Mouse (Mus musculus) naive thymus-derived CD4-positive, alpha-beta T cell, adult 2 months (primary cell): ENCODE results near the gene Rcc1.

Experiments
- DNase-seq: peaks from one replicate; pipeline ENCODE4 v3.0.0-alpha.2; 2011; ENCODE audit warnings: low read depth

The Rcc1 gene

GRCm38 (mm10) chr4:132353481-132353885 lies at the start of gene Rcc1:
TSS of gene Rcc1 (minus strand) at chr4:132353605.
- peak; percentile 97 for DNase-seq

DNA sequence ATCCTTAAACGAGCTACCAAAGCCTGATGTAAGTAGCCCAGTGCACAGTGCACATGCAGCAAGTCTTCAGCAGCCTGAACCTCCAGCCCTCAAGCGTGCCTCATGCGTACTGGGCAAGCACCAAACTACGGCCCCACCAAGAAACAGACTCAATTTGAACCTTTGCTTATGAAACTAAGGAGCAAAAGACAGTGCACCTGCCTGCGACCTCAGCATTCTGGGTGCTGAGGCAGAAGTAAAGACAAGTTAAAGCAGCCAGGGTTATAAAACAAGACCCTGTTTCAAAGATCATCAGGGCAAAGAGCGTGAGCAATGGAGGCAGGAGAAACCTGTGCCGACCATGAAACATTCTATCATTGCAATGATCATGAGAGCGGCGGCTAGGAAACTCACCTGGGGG lies 47.6 kb upstream of the Rcc1 start:
- no peak for DNase-seq

DNA sequence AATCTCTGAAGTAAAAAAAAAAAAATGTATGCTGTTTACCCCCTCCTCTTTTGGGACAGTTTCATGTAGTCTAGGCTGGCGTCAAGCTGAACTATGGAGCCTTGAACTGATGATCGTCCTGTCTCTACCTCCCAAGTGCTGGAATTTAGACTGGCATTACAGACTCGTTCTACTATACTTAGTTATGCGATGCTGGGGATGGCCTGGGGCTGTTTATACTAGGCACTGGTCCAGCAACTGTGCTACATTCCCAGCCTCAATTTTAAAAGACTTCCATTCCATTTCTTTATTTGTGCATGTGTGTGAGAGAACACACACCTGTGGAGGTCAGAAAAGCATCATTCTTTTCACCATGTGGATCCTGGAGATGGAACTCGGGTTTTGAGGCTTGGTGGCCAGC lies 45.5 kb upstream of the Rcc1 start:
- DNase-seq = no peak

GRCm38 (mm10) chr4:132398045-132398774 lies 44.8 kb upstream of the Rcc1 start:
- no peak for DNase-seq

GRCm38 (mm10) chr4:132397120-132397519 lies 43.7 kb upstream of the Rcc1 start:
- DNase-seq = no peak

GRCm38 (mm10) chr4:132396251-132396650 lies 42.8 kb upstream of the Rcc1 start:
- DNase-seq = no peak

DNA sequence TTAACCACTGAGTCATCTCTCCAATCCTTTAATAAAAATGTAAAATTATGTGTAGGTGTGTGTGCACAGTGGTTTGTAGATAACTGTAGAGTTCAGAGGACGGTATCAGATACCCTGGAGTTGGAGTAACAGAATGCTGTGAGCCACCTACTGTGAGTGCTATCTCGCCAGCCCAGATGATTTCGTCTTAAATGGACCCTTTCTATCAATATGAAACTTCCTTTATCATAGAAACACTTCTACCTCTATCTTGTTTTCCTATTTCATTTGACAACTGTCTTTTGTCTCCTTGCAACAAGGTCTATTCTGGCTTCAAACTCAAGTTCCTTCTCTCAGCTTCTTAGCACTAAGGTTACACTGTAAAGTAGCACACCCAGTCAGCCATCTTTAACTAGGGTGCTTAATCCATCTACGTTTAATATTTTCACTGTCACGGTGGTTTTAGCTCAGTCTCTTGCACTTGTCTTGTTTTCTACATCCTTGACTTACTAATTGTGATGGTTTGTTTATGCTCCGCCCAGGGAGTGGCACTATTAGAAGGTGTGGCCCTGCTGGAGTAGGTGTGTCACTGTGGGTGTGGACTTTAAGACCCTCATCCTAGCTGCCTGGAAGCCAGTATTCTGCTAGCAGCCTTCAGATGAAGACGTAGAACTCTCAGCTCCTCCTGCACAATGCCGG lies 37.8 kb upstream of the Rcc1 start:
- DNase-seq = no peak

GRCm38 (mm10) chr4:132389302-132389701 lies 35.9 kb upstream of the Rcc1 start:
- peak; percentile 19 for DNase-seq

GRCm38 (mm10) chr4:132387617-132388016 lies 34.2 kb upstream of the Rcc1 start:
- no peak for DNase-seq

- DNase-seq = no peak
These were observed 33.4 kb upstream of the Rcc1 start for GRCm38 (mm10) chr4:132386846-132387245.

- no peak for DNase-seq
These were observed 32.5 kb upstream of the Rcc1 start for GRCm38 (mm10) chr4:132385771-132386410.

DNA sequence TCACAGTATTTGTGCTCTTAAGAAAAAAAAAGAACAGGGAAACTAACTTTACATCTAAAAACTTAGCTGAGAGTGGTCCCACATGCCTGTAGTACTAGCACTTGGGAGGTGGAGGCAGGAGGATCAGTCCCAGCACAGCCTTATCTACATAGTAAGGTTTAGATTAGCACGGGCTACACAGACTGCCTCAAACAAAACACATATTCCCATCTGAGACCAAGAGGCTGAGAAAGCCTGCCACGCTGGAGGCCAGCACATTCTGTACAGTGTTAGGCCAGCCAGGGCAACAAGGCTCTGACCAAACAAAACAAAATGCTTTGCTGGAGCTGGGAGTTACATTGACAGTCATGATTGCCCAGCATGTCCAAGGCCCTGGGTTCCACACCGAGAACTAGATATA lies 30.1 kb upstream of the Rcc1 start:
- DNase-seq = no peak

- no peak for DNase-seq
These were observed 28.9 kb upstream of the Rcc1 start for GRCm38 (mm10) chr4:132382296-132382695.

DNA sequence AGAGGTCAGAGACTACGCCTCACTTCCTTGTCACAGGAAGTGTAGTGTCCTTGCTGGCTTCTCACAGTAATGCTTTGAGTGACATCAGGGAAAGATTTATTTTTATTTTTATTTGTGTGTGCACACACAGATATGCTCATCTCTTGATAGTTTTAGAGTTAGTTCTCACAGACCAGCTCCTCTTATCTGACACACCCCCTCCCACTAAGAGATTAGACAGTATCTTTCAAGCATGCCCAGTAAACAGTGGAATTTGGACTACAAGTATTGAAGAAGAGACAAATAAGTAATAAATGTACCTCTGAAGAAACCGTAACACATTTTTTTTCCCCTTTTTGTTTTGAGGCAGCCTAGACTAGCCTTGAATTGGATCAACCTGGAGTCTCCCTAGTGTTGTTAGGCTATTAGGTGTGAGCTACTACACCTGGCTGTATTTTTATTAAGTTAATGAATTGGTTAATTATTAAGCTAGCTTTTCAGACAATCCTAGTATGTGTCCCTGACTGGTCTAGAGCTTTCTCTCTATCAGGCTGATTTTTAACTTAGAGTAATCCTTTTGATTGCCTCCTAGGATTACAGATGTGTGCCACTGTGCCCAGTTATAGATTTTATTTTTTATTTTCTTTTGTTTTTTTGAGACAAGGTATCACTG lies 27.7 kb upstream of the Rcc1 start:
- no peak for DNase-seq

DNA sequence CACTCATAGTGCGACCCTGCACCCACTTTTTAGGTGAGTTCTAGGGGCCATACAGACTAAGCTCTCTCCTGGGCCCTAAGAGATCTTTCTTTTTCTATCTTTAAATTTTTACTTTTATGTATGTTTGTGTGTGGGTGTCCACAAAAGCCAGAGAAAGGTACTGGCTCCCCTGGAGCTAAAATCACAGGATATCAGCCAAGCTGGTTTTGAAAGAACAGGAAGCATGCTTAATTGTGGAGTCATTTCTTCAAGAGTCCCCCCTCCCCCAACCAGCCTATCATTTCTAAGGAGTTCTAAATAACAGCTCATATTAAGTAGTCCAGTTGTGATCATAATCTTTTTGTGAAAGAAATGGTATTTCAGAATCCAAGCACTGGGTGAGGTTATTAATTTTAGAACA lies 20.4 kb upstream of the Rcc1 start:
- DNase-seq = no peak

DNA sequence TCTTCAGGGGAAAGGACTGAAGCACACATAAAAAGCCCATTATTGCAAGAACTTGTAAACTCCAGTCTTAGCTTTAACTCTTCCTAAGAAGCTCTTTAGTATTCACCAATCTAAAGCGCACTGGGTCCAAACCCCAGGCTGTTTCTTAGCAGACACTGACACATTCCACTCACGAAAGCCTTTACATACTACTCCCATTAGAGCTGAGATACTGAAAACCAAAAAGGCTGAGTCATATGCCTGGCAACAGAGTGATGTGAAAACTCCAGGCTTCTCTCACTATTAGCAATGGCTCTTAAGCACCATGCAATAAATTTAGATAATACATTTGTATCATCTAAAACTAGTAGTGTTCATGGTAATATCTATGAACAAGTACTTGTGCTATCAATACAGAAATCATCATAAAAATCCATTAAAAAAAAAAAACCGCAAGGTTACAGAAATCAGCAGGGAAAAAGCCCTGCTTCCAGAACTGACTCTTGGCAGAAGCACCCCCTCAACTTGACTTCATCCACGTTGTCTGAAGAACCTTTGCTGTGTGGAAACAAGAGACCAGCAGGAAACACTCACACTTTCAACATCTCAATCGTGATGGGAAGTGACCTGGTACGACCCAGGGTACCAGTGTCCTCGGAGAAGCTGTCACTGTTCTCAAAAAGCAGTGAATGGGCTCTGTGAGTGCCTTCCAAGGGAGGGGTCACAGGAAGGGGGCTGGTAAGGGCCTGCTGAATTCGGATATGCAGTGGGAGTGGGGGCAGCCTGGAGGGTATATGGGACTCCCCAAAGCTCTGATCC lies 16.7 kb upstream of the Rcc1 start:
- DNase-seq = no peak

- DNase-seq = no peak
These were observed 14.2 kb upstream of the Rcc1 start for GRCm38 (mm10) chr4:132367480-132368201.

DNA sequence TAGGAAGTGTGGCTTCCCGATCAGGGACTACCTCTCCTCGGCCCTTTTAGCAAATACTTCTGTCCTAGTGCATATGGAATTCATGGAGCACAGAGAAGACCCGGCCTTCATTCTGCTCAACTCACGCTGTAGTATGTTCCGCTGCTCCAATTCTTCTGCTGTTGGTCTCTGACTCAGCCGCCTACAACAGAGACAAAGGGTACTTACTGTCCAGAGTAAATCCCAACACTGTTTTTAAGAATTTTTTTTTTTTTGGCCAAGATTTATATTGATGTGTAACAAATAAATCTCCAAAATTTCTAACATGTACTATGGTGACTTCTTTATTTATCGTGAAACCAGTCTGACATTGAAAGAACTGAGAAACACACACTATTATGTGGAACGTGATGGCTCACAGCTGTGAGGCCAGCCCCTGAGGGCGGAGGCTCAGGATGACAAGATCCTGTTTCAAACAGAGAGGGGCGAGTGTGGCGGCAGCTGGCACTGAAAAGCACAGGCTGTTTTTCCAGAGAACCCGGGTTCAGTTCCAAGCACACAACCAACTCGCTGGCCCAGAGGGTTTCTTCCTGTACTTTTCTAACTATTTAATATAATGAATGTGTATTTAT lies 12.2 kb upstream of the Rcc1 start:
- DNase-seq = no peak

DNA sequence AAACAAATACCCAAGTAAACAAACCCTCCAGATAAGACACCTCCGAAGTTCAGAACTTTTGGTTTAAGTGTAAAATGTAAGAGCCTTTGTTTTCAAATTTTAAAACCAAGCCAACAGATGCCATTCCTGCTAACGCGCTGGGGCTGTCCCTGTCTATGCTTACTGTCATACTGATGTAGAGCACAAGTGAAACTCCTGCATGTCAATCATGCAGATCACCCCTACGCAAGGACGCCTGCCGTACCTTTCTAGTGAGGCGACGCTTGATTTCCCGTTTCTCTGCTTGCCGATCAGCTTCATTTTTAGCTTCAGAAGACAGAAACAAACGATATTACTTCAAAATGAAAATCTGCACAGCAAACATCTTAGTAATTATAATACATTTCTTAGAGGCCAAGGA lies 10.1 kb upstream of the Rcc1 start:
- DNase-seq = no peak

- no peak for DNase-seq
These were observed 6.1 kb upstream of the Rcc1 start for GRCm38 (mm10) chr4:132359510-132359909.

GRCm38 (mm10) chr4:132356170-132356569 lies 2.8 kb upstream of the Rcc1 start:
- no peak for DNase-seq
